ENCODE assay signal across 9 mouse cellular contexts in the genomic region with DNA sequence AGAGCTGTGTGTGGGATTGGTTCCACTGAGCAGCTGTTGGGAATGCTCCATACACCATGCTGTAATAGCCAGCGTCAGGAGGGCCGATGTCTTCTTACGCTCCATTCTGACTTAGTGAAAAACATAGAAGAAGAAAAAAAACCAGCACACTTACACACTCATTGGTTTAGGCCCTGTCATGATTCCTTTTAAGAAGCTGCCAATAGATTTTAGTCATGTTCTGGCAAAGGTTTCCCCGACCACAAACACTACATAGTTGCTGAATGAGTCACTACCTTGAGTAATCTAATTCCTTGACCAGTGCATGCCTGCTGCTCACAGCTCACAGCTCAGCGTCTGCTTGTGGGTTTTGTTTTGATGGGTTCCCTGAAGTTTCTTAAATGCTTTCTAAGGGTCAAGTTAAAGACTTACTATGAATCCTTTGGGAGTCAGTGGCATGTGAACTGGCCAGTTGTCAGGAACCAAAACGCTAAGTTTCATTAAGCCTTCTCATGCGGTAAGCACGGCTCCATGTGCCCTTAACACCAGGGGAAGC. TPM values are rescaled to one million over a fixed set of nuclear protein-coding genes. Genes with fewer than 3 reads are reported as not detected.
DNase-seq lines count a peak whose midpoint lies in the region; ATAC-seq and TF ChIP-seq lines count a peak whose summit lies in the region.
"Had no signal": no experiment of that assay in that cellular context is flagged by ENCODE, and none has a peak within 500 bp of the region (broad histone marks: within the 10 kb centered on the region; RNA-seq: fewer than 3 reads in every experiment).

No protein-coding gene starts in this region.

- peak; percentile 72; the same call in 1 of the 2 replicates for ATAC-seq in hindbrain, postnatal 0 days
- no peak for ATAC-seq in hindbrain, embryonic 13.5 days (ENCODE audit: low FRiP score)
- peak; percentile 37 for ATAC-seq in common myeloid progenitor, adult 5-6 weeks (replicated peaks; ENCODE audit: low read depth, poor library complexity, severe bottlenecking)
- peak; percentile 92 for ATAC-seq in kidney, embryonic 16.5 days (ENCODE audit: low FRiP score, low TSS enrichment)

- TF ChIP-seq POLR2A in heart, adult 2 months (IDR thresholded peaks at IDR 0.05; ENCODE audit: insufficient read depth, low read depth, low read length) = no peak

- intact Hi-C loops in heart, adult 2 months (cut with DNase I) = loop anchor here (5.0 kb wide), 1 partner anchor 58 kb away; a partner anchor contains a TSS

- no peak overlapping the region for H3K4me3 ChIP-seq in hindbrain, postnatal 0 days (ENCODE audit: low read length)
- H3K4me3 ChIP-seq in hindbrain, embryonic 13.5 days = no peak overlapping the region
- H3K4me3 ChIP-seq in heart, adult 2 months = no peak overlapping the region
- no peak overlapping the region for H3K4me3 ChIP-seq in kidney, embryonic 16.5 days (ENCODE audit: low read length)

- no peaks in the 10 kb centered on the region for H3K4me1 ChIP-seq in hindbrain, postnatal 0 days (ENCODE audit: insufficient read depth, low read length)
- H3K4me1 ChIP-seq in hindbrain, embryonic 13.5 days (replicated peaks) = no peaks in the 10 kb centered on the region; the same call in none of the 2 replicates
- H3K4me1 ChIP-seq in heart, adult 2 months (ENCODE audit: control insufficient read depth, insufficient read depth, low read length) = peaks cover 5% of the 10 kb centered on the region
- H3K4me1 ChIP-seq in kidney, embryonic 16.5 days (ENCODE audit: insufficient read depth, low read length) = peaks cover 45% of the 10 kb centered on the region

- no peak for TF ChIP-seq CTCF in hindbrain, postnatal 0 days (IDR thresholded peaks at IDR 0.05; ENCODE audit: low read depth)
- TF ChIP-seq CTCF in heart, adult 2 months (IDR thresholded peaks at IDR 0.05) = no peak

- TF ChIP-seq EP300 in heart, adult 2 months (IDR thresholded peaks at IDR 0.05; ENCODE audit: insufficient read depth, low read depth, low read length) = no peak

- DNase-seq in hindbrain, postnatal 0 days (ENCODE audit: low spot score) = peak; percentile 26
- DNase-seq in heart, adult 2 months = peak in 1 of 2 experiments; percentile 51
- peak; percentile 23 for DNase-seq in naive thymus-derived CD4-positive, alpha-beta T cell, adult 2 months (ENCODE audit: low read depth)
- DNase-seq in right cerebral cortex, postnatal 36 days (ENCODE audit: low spot score in 2 of 2) = no peak
- no peak for DNase-seq in T-cell, adult 2 months (ENCODE audit: low spot score)

- H3K79me2 ChIP-seq in heart, adult 2 months (replicated peaks; ENCODE audit: control insufficient read depth, insufficient read depth, low read length) = no peaks in the 10 kb centered on the region

- no peaks in the 10 kb centered on the region for H3K27me3 ChIP-seq in hindbrain, postnatal 0 days (ENCODE audit: insufficient read depth, low read length)
- no peaks in the 10 kb centered on the region for H3K27me3 ChIP-seq in hindbrain, embryonic 13.5 days
- no peaks in the 10 kb centered on the region for H3K27me3 ChIP-seq in heart, adult 2 months (ENCODE audit: control insufficient read depth, insufficient read depth, low read length)
- H3K27me3 ChIP-seq in kidney, embryonic 16.5 days (ENCODE audit: insufficient read depth, low read length) = no peaks in the 10 kb centered on the region

- 42% methylated on average over 8 of the region's 8 CpGs for WGBS in hindbrain, postnatal 0 days
- 61% methylated on average over 8 of the region's 8 CpGs for WGBS in hindbrain, embryonic 13.5 days
- WGBS in heart, adult 2 months = 23% methylated on average over 8 of the region's 8 CpGs
- 17% methylated on average over 8 of the region's 8 CpGs for WGBS in kidney, embryonic 16.5 days

- no peak overlapping the region for H3K4me2 ChIP-seq in hindbrain, postnatal 0 days (ENCODE audit: low read depth, low read length)
- H3K4me2 ChIP-seq in hindbrain, embryonic 13.5 days = no peak overlapping the region
- peak overlapping the region; percentile 38 for H3K4me2 ChIP-seq in kidney, embryonic 16.5 days (replicated peaks; ENCODE audit: low read depth, low read length)

- no peaks in the 10 kb centered on the region for H3K9me3 ChIP-seq in hindbrain, postnatal 0 days (ENCODE audit: low read length)
- H3K9me3 ChIP-seq in hindbrain, embryonic 13.5 days = no peaks in the 10 kb centered on the region
- no peaks in the 10 kb centered on the region; the same call in 1 of the 2 replicates for H3K9me3 ChIP-seq in kidney, embryonic 16.5 days (ENCODE audit: low read length)

- H3K27ac ChIP-seq in hindbrain, postnatal 0 days = no peak overlapping the region
- H3K27ac ChIP-seq in hindbrain, embryonic 13.5 days = no peak overlapping the region
- H3K27ac ChIP-seq in heart, adult 2 months = no peak overlapping the region; the same call in 1 of the 2 replicates
- peak overlapping the region; percentile 79 for H3K27ac ChIP-seq in kidney, embryonic 16.5 days (ENCODE audit: low read length)
- H3K27ac ChIP-seq: macrophage had no signal

- no peak overlapping the region for H3K9ac ChIP-seq in hindbrain, postnatal 0 days (replicated peaks; ENCODE audit: low read length)
- no peak overlapping the region for H3K9ac ChIP-seq in hindbrain, embryonic 13.5 days
- H3K9ac ChIP-seq in heart, adult 2 months (ENCODE audit: low read depth, low read length) = 0 out of 2 replicates have a peak overlapping the region, but pooled peaks have one; percentile 6
- peak overlapping the region; percentile 14 for H3K9ac ChIP-seq in kidney, embryonic 16.5 days (replicated peaks; ENCODE audit: low read length)

- H3K36me3 ChIP-seq in hindbrain, postnatal 0 days (ENCODE audit: insufficient read depth, low read length) = no peaks in the 10 kb centered on the region
- H3K36me3 ChIP-seq in hindbrain, embryonic 13.5 days = no peaks in the 10 kb centered on the region
- H3K36me3 ChIP-seq in heart, adult 2 months (ENCODE audit: control insufficient read depth, insufficient read depth, low read length) = no peaks in the 10 kb centered on the region
- no peaks in the 10 kb centered on the region for H3K36me3 ChIP-seq in kidney, embryonic 16.5 days (ENCODE audit: insufficient read depth, low read length)

RNA-seq across cellular contexts. Expression of a gene that starts 58.8 kb away (rescaled TPM):
- 11.7 and 13.9 TPM in 2 replicates for total RNA-seq in hindbrain, postnatal 0 days (2014; rRNA removed)
- polyA plus RNA-seq in hindbrain, postnatal 0 days (2015; fragmentation: Nextera tagmentation; extraction: Ambion mirVana) = 12.6 and 14.7 TPM in 2 replicates
- polyA plus RNA-seq in hindbrain, embryonic 13.5 days (2015; fragmentation: Nextera tagmentation; extraction: Ambion mirVana) = 28.5 and 29.4 TPM in 2 replicates
- total RNA-seq in common myeloid progenitor, adult 5-6 weeks (2017) = 1.6 and 8.9 TPM in 2 replicates
- total RNA-seq in heart, adult 2 months (2021) = 1 to 10 TPM; 3.9 to 4.2 TPM
- polyA plus RNA-seq in heart, adult 2 months (2012; rRNA removed) = 2.4 and 4.7 TPM in 2 replicates
- 7.9 and 9.8 TPM in 2 replicates for polyA plus RNA-seq in kidney, embryonic 16.5 days (2015; fragmentation: Nextera tagmentation; extraction: Ambion mirVana)

Comparison
In these comparisons a context has a peak if more than half of its experiments do, and no peak if none do; other contexts are left out.
1. DNase-seq: peak in hindbrain, postnatal 0 days (single experiment) and naive thymus-derived CD4-positive, alpha-beta T cell, adult 2 months (single experiment); none in right cerebral cortex, postnatal 36 days (0 of 2) and T-cell, adult 2 months (single experiment).
2. H3K9ac ChIP-seq: peak in heart, adult 2 months (single experiment) and kidney, embryonic 16.5 days (single experiment); none in hindbrain, postnatal 0 days (single experiment) and hindbrain, embryonic 13.5 days (single experiment).